Mouse (Mus musculus) lung, embryonic 14.5 days (tissue): ENCODE results near the gene Lbp. TPM values are rescaled to one million over a fixed set of nuclear protein-coding genes. Genes with fewer than 3 reads are reported as not detected.
A peak's percentile ranks its signal among the peaks of the same experiment; 100 is the strongest.

ENCODE experiments used
- ATAC-seq: fragments of 200-750 bp; cut with Nextera tagmentation; 2 replicates; pipeline ENCODE4 v1.8.0; 2017; ENCODE audit warnings: mild to moderate bottlenecking, moderate TSS enrichment, moderate library complexity; ENCODE audit not compliant: insufficient read depth
- DNase-seq: peaks from one replicate; pipeline ENCODE4 v3.0.0-alpha.2; 2015
- H3K27ac ChIP-seq: fragments of 300-500 bp; sonication (generic); 2 replicates; pipeline ENCODE4 v1.5.1; 2014; ENCODE audit warnings: low read depth, mild to moderate bottlenecking, moderate library complexity
- H3K27me3 ChIP-seq: fragments of 300-500 bp; sonication (generic); 2 replicates; pipeline ENCODE4 v1.6.1; 2014; ENCODE audit warnings: low read length, control low read depth; ENCODE audit not compliant: insufficient read depth
- H3K36me3 ChIP-seq: fragments of 300-500 bp; sonication (generic); 2 replicates; pipeline ENCODE4 v1.6.1; 2014; ENCODE audit warnings: control low read depth; ENCODE audit not compliant: insufficient read depth
- H3K4me1 ChIP-seq: fragments of 300-500 bp; sonication (generic); 2 replicates; pipeline ENCODE4 v1.6.1; 2014; ENCODE audit warnings: antibody characterized with exemption, control low read depth; ENCODE audit not compliant: insufficient read depth
- H3K4me2 ChIP-seq: fragments of 300-500 bp; sonication (generic); 2 replicates; pipeline ENCODE4 v1.6.1; 2014; ENCODE audit warnings: mild to moderate bottlenecking
- H3K4me3 ChIP-seq: fragments of 300-500 bp; sonication (generic); 2 replicates; pipeline ENCODE4 v1.5.1; 2014; ENCODE audit warnings: low read depth, low read length
- H3K9ac ChIP-seq: fragments of 300-500 bp; sonication (generic); 2 replicates; pipeline ENCODE4 v1.6.1; 2014
- H3K9me3 ChIP-seq: fragments of 300-500 bp; sonication (generic); 2 replicates; pipeline ENCODE4 v1.6.1; 2016; ENCODE audit warnings: low read depth, low read length, control low read depth
- CTCF ChIP-seq: IDR thresholded peaks from 2 replicates; pipeline ENCODE4 v1.5.1; 2016; ENCODE audit warnings: antibody characterized with exemption, low read depth
- WGBS: fragments of 180-500 bp; shearing (Covaris S2); extraction: QIAGEN DNeasy Blood & Tissue Kit; methylation state at CpG from one replicate; pipeline ENCODE4 v1.1.7; 2014; 5-methylcytosine and 5-hydroxymethylcytosine counted together
- polyA plus RNA-seq: library from polyadenylated mRNA; unstranded; fragments of >200 nt; fragmentation: Nextera tagmentation; extraction: Ambion mirVana; gene quantifications from 2 replicates; pipeline ENCODE4 v1.2.1, GENCODE M21; 2014

Lbp gene
- polyA plus RNA-seq, 1 experiment from 2014 or later: 9.9 TPM

GRCm38 (mm10) chr2:158346467-158346866 lies 40.2 kb downstream of the Lbp start:
- Histone ChIP-seq H3K27ac (no peak overlapping the region), H3K4me1 (no peaks in the 10 kb centered on the region), H3K9me3 (no peaks in the 10 kb centered on the region), H3K9ac (no peak overlapping the region), H3K4me2 (no peak overlapping the region), H3K36me3 (no peaks in the 10 kb centered on the region), H3K27me3 (no peaks in the 10 kb centered on the region), H3K4me3 (no peak overlapping the region)
- ATAC-seq (no peak), DNase-seq (no peak)
- WGBS: 58% methylated on average over 6 of the region's 6 CpGs
- no peak for TF ChIP-seq CTCF

GRCm38 (mm10) chr2:158347868-158348267 lies 41.6 kb downstream of the Lbp start:
- DNase-seq (peak; percentile 87), ATAC-seq (peak; percentile 74; the same call in 1 of the 2 replicates)
- Histone ChIP-seq H3K4me3 (no peak overlapping the region), H3K36me3 (peaks cover 5% of the 10 kb centered on the region; the same call in 1 of the 2 replicates), H3K9me3 (no peaks in the 10 kb centered on the region), H3K27ac (no peak overlapping the region), H3K4me1 (no peaks in the 10 kb centered on the region), H3K4me2 (no peak overlapping the region), H3K9ac (no peak overlapping the region), H3K27me3 (no peaks in the 10 kb centered on the region)
- WGBS: 2% methylated on average over 6 of the region's 6 CpGs
- TF ChIP-seq CTCF: peak; percentile 92

- no peak for TF ChIP-seq CTCF
- no peaks in the 10 kb centered on the region for H3K27me3 ChIP-seq
- WGBS: 49% methylated on average over 3 of the region's 3 CpGs
- ATAC-seq (no peak), DNase-seq (no peak)
- no peaks in the 10 kb centered on the region for H3K4me1 ChIP-seq
- no peaks in the 10 kb centered on the region for H3K9me3 ChIP-seq
- no peak overlapping the region for H3K4me2 ChIP-seq
- no peak overlapping the region for H3K27ac ChIP-seq
- no peak overlapping the region for H3K9ac ChIP-seq
- H3K4me3 ChIP-seq: no peak overlapping the region
- peaks cover 49% of the 10 kb centered on the region for H3K36me3 ChIP-seq
Measured at GRCm38 (mm10) chr2:158352801-158353520, 46.7 kb downstream of the Lbp start.

- ATAC-seq: no peak
- no peak for DNase-seq
- Histone ChIP-seq H3K9me3 (no peaks in the 10 kb centered on the region), H3K4me3 (no peak overlapping the region), H3K4me2 (no peak overlapping the region), H3K4me1 (no peaks in the 10 kb centered on the region), H3K27ac (no peak overlapping the region), H3K36me3 (peaks cover 65% of the 10 kb centered on the region), H3K9ac (no peak overlapping the region), H3K27me3 (no peaks in the 10 kb centered on the region)
- WGBS: 75% methylated on average over 7 of the region's 7 CpGs
- TF ChIP-seq CTCF: peak; percentile 27
Measured at GRCm38 (mm10) chr2:158354348-158355114, 48.2 kb downstream of the Lbp start.

GRCm38 (mm10) chr2:158355238-158355637 lies 48.9 kb downstream of the Lbp start:
- no peaks in the 10 kb centered on the region for H3K9me3 ChIP-seq
- no peak for TF ChIP-seq CTCF
- 84% methylated on average over 2 of the region's 2 CpGs for WGBS
- H3K4me2 ChIP-seq: no peak overlapping the region
- H3K4me3 ChIP-seq: no peak overlapping the region
- DNase-seq (no peak), ATAC-seq (no peak)
- H3K27me3 ChIP-seq: no peaks in the 10 kb centered on the region
- no peak overlapping the region for H3K27ac ChIP-seq
- H3K36me3 ChIP-seq: peaks cover 72% of the 10 kb centered on the region
- H3K9ac ChIP-seq: no peak overlapping the region
- H3K4me1 ChIP-seq: no peaks in the 10 kb centered on the region

GRCm38 (mm10) chr2:158356121-158356520 lies 49.8 kb downstream of the Lbp start:
- H3K4me3 ChIP-seq: no peak overlapping the region
- ATAC-seq: no peak
- no peak overlapping the region for H3K9ac ChIP-seq
- no peaks in the 10 kb centered on the region for H3K9me3 ChIP-seq
- H3K36me3 ChIP-seq: peaks cover 74% of the 10 kb centered on the region
- 91% methylated on average over 5 of the region's 5 CpGs for WGBS
- no peaks in the 10 kb centered on the region for H3K4me1 ChIP-seq
- TF ChIP-seq CTCF: no peak
- no peak overlapping the region for H3K27ac ChIP-seq
- no peak overlapping the region for H3K4me2 ChIP-seq
- DNase-seq: no peak
- no peaks in the 10 kb centered on the region for H3K27me3 ChIP-seq
